7 mouse cellular contexts compared by ENCODE assay signal in the genomic region with DNA sequence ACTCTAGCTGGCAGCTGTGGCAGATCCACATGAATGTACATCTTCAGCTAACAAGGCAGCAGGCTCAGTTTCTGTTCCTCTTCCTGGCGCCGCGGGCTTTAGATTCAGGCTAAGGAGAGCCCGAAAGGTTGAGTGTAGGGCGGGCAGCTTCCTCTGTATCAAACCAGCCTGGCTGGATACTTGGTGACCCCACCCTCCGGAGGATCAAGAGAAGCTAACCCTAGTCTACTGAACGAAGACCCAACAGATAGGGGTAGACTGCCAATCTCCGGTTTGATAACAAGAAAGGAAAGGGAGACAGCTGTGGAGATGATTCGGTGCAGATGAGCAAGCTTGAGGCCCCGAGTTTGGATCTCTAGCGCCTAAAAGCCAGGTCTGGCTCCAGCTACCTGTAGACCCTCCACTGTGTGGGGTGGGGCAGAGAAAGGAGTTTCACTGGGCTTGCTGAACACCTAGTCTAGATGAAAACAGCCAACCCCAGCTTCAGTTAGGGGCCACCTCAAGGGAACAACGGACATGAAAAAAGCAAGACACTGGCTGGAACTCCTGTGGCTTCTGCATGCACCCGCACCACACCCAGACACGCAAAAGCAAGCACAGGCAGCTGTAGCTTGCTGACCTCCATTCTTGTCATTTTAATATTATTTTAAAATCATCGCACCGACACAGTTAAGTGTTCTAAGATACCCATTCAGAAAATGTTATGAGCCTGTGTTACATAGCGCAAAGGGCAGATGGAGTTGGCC. TPM values are rescaled to one million over a fixed set of nuclear protein-coding genes. Genes with fewer than 3 reads are reported as not detected.
A peak's percentile ranks its signal among the peaks of the same experiment; 100 is the strongest.
DNase-seq lines count a peak whose midpoint lies in the region; ATAC-seq and TF ChIP-seq lines count a peak whose summit lies in the region.

No protein-coding gene starts in this region.

- 73% methylated on average over 17 of the region's 17 CpGs for WGBS in heart, embryonic 14.5 days
- WGBS in liver, embryonic 15.5 days (ENCODE audit: insufficient replicate concordance): 17% methylated on average over 17 of the region's 17 CpGs
- 83% methylated on average over 17 of the region's 17 CpGs for WGBS in neural tube, embryonic 13.5 days

- no peak overlapping the region for H3K27ac ChIP-seq in ES-Bruce4 (ENCODE audit: insufficient read depth, low read length)
- H3K27ac ChIP-seq in brown adipose tissue, adult 24 weeks (replicated peaks; ENCODE audit: low read depth, low read length): peak overlapping the region; percentile 78
- peak overlapping the region in 1 of 2 experiments; percentile 50; a peak in 1 of 4 replicates for H3K27ac ChIP-seq in heart, embryonic 14.5 days (replicated peaks in 1 of 2; ENCODE audit: control insufficient read depth in 1 of 2, insufficient read depth in 1 of 2, low read depth in 2 of 2, low read length in 2 of 2)
- peak overlapping the region; percentile 93 for H3K27ac ChIP-seq in liver, embryonic 15.5 days (replicated peaks)
- no peak overlapping the region for H3K27ac ChIP-seq in neural tube, embryonic 13.5 days (replicated peaks)

- peak overlapping the region; percentile 96 for H3K4me2 ChIP-seq in heart, embryonic 14.5 days (ENCODE audit: low read length)
- peak overlapping the region; percentile 80 for H3K4me2 ChIP-seq in liver, embryonic 15.5 days
- H3K4me2 ChIP-seq in neural tube, embryonic 13.5 days: peak overlapping the region; percentile 94

- no peak for DNase-seq in ovary, postnatal 36 days (ENCODE audit: low spot score)
- no peak for DNase-seq in testis, postnatal 14 days (ENCODE audit: low spot score)

- no peaks in the 10 kb centered on the region for H3K9me3 ChIP-seq in ES-Bruce4 (replicated peaks; ENCODE audit: control insufficient read depth, insufficient read depth, low read length, poor library complexity, severe bottlenecking)
- H3K9me3 ChIP-seq in heart, embryonic 14.5 days (ENCODE audit: control insufficient read depth, low read length): no peaks in the 10 kb centered on the region
- no peaks in the 10 kb centered on the region for H3K9me3 ChIP-seq in liver, embryonic 15.5 days (replicated peaks)
- H3K9me3 ChIP-seq in neural tube, embryonic 13.5 days: no peaks in the 10 kb centered on the region

- H3K4me3 ChIP-seq in ES-Bruce4 (ENCODE audit: low read depth, low read length): peak overlapping the region; percentile 89
- H3K4me3 ChIP-seq in brown adipose tissue, adult 24 weeks (ENCODE audit: insufficient read depth, low read depth, low read length): peak overlapping the region; percentile 92
- H3K4me3 ChIP-seq in heart, embryonic 14.5 days (ENCODE audit: control insufficient read depth in 1 of 2, insufficient read depth in 1 of 2, low read depth in 1 of 2, low read length in 2 of 2): peak overlapping the region; percentile 77 to 97
- H3K4me3 ChIP-seq in liver, embryonic 15.5 days (replicated peaks): peak overlapping the region; percentile 98
- peak overlapping the region; percentile 98 for H3K4me3 ChIP-seq in neural tube, embryonic 13.5 days

- no peak for TF ChIP-seq EP300 in ES-Bruce4 (IDR thresholded peaks at IDR 0.05; ENCODE audit: insufficient read depth, low read depth, low read length)

- TF ChIP-seq POLR2A in ES-Bruce4 (IDR thresholded peaks at IDR 0.05; ENCODE audit: insufficient read depth, low read length): no peak

- no peaks in the 10 kb centered on the region for H3K27me3 ChIP-seq in ES-Bruce4 (ENCODE audit: control insufficient read depth, insufficient read depth, low read length, poor library complexity, severe bottlenecking)
- no peaks in the 10 kb centered on the region for H3K27me3 ChIP-seq in heart, embryonic 14.5 days (ENCODE audit: control insufficient read depth, insufficient read depth, low read length)
- no peaks in the 10 kb centered on the region for H3K27me3 ChIP-seq in liver, embryonic 15.5 days
- H3K27me3 ChIP-seq in neural tube, embryonic 13.5 days: no peaks in the 10 kb centered on the region

- no peaks in the 10 kb centered on the region for H3K36me3 ChIP-seq in ES-Bruce4 (ENCODE audit: control insufficient read depth, insufficient read depth, low read length, poor library complexity, severe bottlenecking)
- peaks cover 28% of the 10 kb centered on the region for H3K36me3 ChIP-seq in heart, embryonic 14.5 days (ENCODE audit: control insufficient read depth, insufficient read depth, low read length)
- peaks cover 33% of the 10 kb centered on the region for H3K36me3 ChIP-seq in liver, embryonic 15.5 days (replicated peaks)
- H3K36me3 ChIP-seq in neural tube, embryonic 13.5 days: peaks cover 36% of the 10 kb centered on the region

- ATAC-seq in heart, embryonic 14.5 days (ENCODE audit: insufficient number of reproducible peaks, insufficient read depth, low FRiP score, low read depth): no peak
- ATAC-seq in liver, embryonic 15.5 days (ENCODE audit: insufficient read depth): peak; percentile 75
- no peak for ATAC-seq in neural tube, embryonic 13.5 days (ENCODE audit: low read depth)

- peak overlapping the region; percentile 71 for H3K9ac ChIP-seq in ES-Bruce4 (ENCODE audit: low read depth, poor library complexity, severe bottlenecking)
- H3K9ac ChIP-seq in heart, embryonic 14.5 days (ENCODE audit: low read length): peak overlapping the region; percentile 93
- H3K9ac ChIP-seq in liver, embryonic 15.5 days: peak overlapping the region; percentile 83
- H3K9ac ChIP-seq in neural tube, embryonic 13.5 days: peak overlapping the region; percentile 97

- no peak for TF ChIP-seq CTCF in ES-Bruce4 (IDR thresholded peaks at IDR 0.05; ENCODE audit: low read depth, low read length)

- H3K4me1 ChIP-seq in ES-Bruce4 (ENCODE audit: control insufficient read depth, insufficient read depth, low read length): no peaks in the 10 kb centered on the region
- peaks cover 13% of the 10 kb centered on the region for H3K4me1 ChIP-seq in brown adipose tissue, adult 24 weeks (ENCODE audit: control insufficient read depth, insufficient read depth, insufficient read length, low read length)
- peaks cover 20 to 35% of the 10 kb centered on the region in 2 experiments for H3K4me1 ChIP-seq in heart, embryonic 14.5 days (ENCODE audit: control insufficient read depth in 2 of 2, insufficient read depth in 2 of 2, low read length in 2 of 2)
- peaks cover 58% of the 10 kb centered on the region for H3K4me1 ChIP-seq in liver, embryonic 15.5 days (replicated peaks)
- H3K4me1 ChIP-seq in neural tube, embryonic 13.5 days (replicated peaks): peaks cover 36% of the 10 kb centered on the region

RNA-seq across cellular contexts. Expression of a gene that starts 1.2 kb away (rescaled TPM):
- 27.7 and 34.6 TPM in 2 replicates for polyA plus RNA-seq in ES-Bruce4 (2011; ENCODE audit: insufficient read depth, insufficient read length, low read depth, missing spikeins)
- polyA plus RNA-seq in brown adipose tissue, adult 24 weeks (2012; ENCODE audit: insufficient read depth, insufficient read length, missing spikeins): 24.2 and 29.4 TPM in 2 replicates
- polyA plus RNA-seq in heart, embryonic 14.5 days (2014; fragmentation: Nextera tagmentation; extraction: Ambion mirVana): 33.1 and 34.2 TPM in 2 replicates
- polyA plus RNA-seq in liver, embryonic 15.5 days (2015; fragmentation: Nextera tagmentation; extraction: Ambion mirVana): 97.2 and 98.6 TPM in 2 replicates
- polyA plus RNA-seq in neural tube, embryonic 13.5 days (2015; fragmentation: Nextera tagmentation; extraction: Ambion mirVana): 55.5 and 58.7 TPM in 2 replicates

RNA-seq across cellular contexts. Expression of a gene that starts 11.2 kb away (rescaled TPM):
- 0.67 TPM in 1 of 2 replicates, not detected in the other for polyA plus RNA-seq in ES-Bruce4 (2011; ENCODE audit: insufficient read depth, insufficient read length, low read depth, missing spikeins)
- not detected in 2 replicates for polyA plus RNA-seq in brown adipose tissue, adult 24 weeks (2012; ENCODE audit: insufficient read depth, insufficient read length, missing spikeins)
- polyA plus RNA-seq in heart, embryonic 14.5 days (2014; fragmentation: Nextera tagmentation; extraction: Ambion mirVana): not detected in 2 replicates
- not detected in 2 replicates for polyA plus RNA-seq in liver, embryonic 15.5 days (2015; fragmentation: Nextera tagmentation; extraction: Ambion mirVana)
- not detected in 2 replicates for polyA plus RNA-seq in neural tube, embryonic 13.5 days (2015; fragmentation: Nextera tagmentation; extraction: Ambion mirVana)

RNA-seq across cellular contexts. Expression of a gene that starts 16.6 kb away (rescaled TPM):
- polyA plus RNA-seq in ES-Bruce4 (2011; ENCODE audit: insufficient read depth, insufficient read length, low read depth, missing spikeins): 35.0 TPM in 2 replicates
- polyA plus RNA-seq in brown adipose tissue, adult 24 weeks (2012; ENCODE audit: insufficient read depth, insufficient read length, missing spikeins): 1.4 and 3.2 TPM in 2 replicates
- 3.3 and 4.4 TPM in 2 replicates for polyA plus RNA-seq in heart, embryonic 14.5 days (2014; fragmentation: Nextera tagmentation; extraction: Ambion mirVana)
- polyA plus RNA-seq in liver, embryonic 15.5 days (2015; fragmentation: Nextera tagmentation; extraction: Ambion mirVana): 0.77 and 0.88 TPM in 2 replicates
- 4.9 and 7.2 TPM in 2 replicates for polyA plus RNA-seq in neural tube, embryonic 13.5 days (2015; fragmentation: Nextera tagmentation; extraction: Ambion mirVana)

Comparison
In these comparisons a context has a peak if more than half of its experiments do, and no peak if none do; other contexts are left out.
1. H3K27ac ChIP-seq: peak in brown adipose tissue, adult 24 weeks (single experiment) and liver, embryonic 15.5 days (single experiment); none in ES-Bruce4 (single experiment) and neural tube, embryonic 13.5 days (single experiment).
2. Peak in every context shown above with its lines, with median percentiles within 50 percentile points of each other: H3K4me3 ChIP-seq, H3K9ac ChIP-seq and H3K4me2 ChIP-seq.